Mouse (Mus musculus) small intestine, adult 2 months (tissue): ENCODE data around the gene Unc5cl.

Experiments
- CTCF ChIP-seq: fragments of 200-500 bp; IDR thresholded peaks from 2 replicates; pipeline ENCODE4 v1.5.1; 2012; ENCODE audit warnings: low read depth, mild to moderate bottlenecking, control low read depth, inconsistent platforms, low read length, moderate library complexity, mixed read lengths; ENCODE audit not compliant: insufficient replicate concordance, insufficient read length; ENCODE audit errors: extremely low read depth
- POLR2A ChIP-seq: fragments of 200-500 bp; IDR thresholded peaks from 2 replicates; pipeline ENCODE4 v1.6.1; 2012; ENCODE audit warnings: low read depth, mild to moderate bottlenecking, control low read depth, inconsistent platforms, low read length, moderate library complexity

- TF ChIP-seq POLR2A: no peak
- TF ChIP-seq CTCF: no peak
Observed at GRCm38 (mm10) chr17:48506986-48507385, 52.3 kb downstream of the Unc5cl start.
